Mouse (Mus musculus): ENCODE results near the gene Ank3. TPM values are rescaled to one million over a fixed set of nuclear protein-coding genes. Genes with fewer than 3 reads are reported as not detected.

The Ank3 gene
- polyA plus RNA-seq, 1 experiment = 13.9 TPM

DNA sequence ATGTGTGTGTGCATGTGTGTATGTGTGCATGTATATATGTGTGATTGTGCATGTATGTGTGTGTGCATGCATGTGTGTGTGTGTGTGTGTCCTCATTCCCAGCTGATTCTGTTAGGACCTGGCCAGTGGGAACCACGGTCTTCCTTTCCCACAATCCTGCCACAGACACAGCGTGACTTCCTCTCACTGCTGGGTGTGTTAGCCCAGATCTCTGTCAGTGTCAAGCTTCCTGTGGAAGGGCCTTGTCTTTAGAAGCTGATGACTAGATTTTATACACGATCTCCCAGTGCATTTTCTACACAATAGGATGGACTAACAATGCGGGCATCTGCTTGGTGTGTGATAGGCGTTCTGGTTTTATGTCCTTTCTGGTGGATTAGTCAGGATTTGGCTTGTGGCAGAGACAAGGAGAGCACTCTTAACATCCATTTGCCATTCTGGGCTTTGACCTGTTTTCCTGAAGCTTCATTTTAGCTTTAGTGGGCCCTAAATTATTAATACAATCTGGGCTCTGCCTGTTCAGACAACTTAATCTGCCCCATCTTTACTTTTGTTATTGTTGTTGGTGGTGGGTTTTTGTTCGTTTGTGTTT is 322.4 kb downstream of the Ank3 start:
- DNase-seq (ENCODE audit: low read depth) = no peak

DNA sequence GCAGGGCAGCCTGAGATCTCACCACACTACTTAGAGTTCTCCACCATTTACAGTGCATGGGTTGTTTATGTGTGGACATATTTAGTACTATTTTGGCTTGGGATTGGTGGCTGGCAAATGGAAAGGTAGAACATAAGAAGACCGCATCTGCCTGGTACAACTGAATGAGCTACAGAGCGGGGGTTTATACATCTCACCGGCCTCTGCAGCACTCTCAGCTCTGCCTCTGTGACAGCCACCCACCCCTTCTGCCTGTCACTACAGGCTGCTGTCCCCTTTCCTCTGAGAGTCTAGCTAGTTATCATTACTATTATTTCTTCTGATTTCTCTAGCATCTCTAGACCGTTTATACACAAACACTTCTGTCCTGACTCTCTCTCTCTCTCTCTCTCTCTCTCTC is 325.6 kb downstream of the Ank3 start:
- no peak for DNase-seq (ENCODE audit: low read depth)

DNA sequence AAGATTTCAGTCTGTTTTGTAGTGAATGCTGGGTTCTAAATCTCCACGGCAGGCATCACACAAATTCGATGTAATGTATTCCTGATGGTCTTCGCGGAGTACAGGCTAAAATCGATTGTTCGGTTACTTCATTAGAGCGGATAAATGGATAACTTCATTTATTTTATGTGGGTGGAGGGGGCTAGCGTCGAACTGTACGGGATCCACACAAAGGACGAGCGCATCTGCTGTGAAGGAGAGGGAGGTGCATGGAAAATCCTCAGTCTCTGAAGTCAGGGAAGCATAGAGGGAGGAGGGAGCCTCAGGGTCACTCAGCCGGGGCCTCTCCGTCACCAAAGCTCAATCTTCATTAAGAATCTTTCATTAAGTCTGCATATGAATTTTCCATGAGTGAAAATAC is 326.5 kb downstream of the Ank3 start:
- DNase-seq (ENCODE audit: low read depth) = no peak

DNA sequence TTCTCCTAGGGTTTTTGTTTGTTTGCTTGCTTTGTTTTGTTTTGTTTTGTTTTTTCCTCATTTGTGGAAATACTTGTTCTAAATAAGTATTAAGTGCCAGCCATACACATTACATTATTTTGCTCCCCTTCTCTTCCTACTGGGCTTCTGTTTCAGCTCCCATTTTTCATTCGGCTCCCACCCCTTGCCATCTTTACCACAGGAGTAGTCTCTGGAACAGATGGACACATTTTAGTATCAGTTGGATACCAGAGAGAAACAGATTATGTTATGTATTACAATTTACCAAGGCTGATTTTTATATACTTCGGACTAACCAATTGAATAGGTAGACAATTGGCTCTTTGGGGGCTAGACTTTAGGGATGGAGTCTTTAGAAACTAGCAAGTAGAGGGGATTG is 327.7 kb downstream of the Ank3 start:
- DNase-seq (ENCODE audit: low read depth) = no peak

DNA sequence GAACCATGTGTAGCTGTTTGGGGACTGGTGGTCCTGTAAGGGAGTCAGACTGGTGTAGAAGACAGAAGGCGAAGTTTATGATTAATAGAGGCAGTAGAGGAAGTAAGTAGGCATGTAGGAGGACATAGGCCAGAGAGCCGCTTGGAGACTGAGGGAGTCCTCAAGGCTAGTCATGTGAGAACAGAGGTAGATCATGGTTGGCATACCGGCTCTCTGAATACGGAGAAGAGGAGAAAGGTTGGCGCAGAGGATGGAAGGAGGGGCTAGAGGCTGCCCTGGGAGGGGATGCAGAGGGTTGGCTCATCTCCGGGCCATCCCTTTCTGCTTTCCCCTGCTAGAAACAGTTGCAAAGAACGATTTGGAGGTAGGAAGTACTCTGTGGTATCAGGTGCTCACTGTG is 328.2 kb downstream of the Ank3 start:
- DNase-seq (ENCODE audit: low read depth) = no peak

DNA sequence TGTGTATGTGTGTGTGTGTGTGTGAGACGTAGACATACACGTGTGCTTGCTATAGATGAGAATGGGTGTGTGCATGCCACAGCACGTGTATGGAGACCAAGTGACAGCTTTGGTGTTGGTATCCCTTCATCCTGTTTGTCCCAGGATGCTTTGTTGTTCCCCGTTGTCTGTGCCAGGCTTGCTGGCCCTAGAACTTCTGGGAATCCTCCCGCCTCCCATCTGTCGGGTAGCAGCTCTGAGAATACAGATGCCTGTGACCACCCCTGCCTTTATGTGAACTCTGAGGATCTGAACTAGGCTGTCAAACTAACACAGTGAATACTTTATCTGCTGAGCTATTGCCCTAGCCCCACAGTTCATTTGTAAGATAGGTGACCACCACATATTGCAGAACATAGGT is 330.3 kb downstream of the Ank3 start:
- no peak for DNase-seq (ENCODE audit: low read depth)

DNA sequence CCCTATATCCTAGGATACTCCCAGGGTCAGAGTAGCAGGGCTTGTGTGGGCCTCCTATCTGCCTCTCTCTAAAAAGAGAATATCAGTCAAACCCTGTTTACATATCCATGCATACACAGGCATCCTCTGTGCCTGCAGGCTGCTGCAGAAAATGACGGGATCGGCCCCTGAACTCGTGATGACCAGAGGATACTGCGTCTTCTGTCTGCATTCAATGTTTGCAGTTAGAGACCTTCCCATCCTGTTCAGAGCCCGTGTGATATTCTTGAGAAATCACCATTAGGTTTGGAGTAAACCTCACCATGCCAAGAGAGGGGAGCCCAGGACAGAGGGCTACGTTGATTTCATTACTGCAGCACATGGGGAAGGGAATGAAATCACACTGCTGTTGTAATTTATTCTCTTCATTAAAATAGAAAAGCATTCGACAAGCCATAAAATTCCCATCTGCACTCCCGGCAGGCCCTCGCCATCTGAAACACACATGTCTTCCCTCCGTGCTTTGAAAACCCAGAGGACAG is 331.8 kb downstream of the Ank3 start:
- DNase-seq (ENCODE audit: low read depth) = no peak

DNA sequence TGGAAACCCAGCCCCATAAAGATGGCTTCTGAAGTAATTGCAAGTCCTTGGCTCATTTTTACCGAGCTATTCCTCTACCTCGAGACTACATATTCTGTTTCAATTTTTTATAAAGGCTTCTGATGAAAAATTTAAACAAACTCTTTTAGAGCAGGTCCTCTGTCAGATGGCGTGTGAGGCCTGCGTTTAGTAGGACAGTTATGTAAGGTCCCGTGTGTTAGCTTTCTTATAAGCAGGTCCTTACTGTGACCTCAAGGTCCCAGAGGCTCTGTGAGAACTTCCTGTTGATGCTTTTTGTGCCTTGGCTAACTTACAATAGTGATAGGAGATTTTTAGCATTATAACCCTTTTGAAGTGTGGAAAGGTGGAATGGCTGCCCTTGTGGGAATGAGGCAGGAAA is 332.8 kb downstream of the Ank3 start:
- no peak for DNase-seq (ENCODE audit: low read depth)

DNA sequence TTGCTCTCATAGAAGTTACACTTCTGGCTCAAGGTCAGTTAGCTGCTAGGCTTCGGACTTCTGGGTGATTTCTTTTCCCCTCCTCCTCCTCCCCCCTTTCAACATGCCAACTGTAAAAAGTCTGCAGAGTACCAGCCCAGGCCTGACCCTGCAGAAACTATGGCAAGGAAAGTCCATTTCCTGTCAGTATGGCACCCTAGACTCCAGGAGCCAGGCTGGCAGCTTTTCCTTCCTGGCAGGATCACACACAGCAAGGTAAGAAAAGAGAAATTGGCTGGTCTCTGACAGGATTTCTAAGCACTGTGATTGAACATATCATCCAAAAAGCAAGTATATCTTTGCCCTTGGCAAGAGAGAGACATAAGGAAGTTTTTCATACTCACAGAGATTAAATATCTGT is 333.3 kb downstream of the Ank3 start:
- DNase-seq (ENCODE audit: low read depth) = no peak

DNA sequence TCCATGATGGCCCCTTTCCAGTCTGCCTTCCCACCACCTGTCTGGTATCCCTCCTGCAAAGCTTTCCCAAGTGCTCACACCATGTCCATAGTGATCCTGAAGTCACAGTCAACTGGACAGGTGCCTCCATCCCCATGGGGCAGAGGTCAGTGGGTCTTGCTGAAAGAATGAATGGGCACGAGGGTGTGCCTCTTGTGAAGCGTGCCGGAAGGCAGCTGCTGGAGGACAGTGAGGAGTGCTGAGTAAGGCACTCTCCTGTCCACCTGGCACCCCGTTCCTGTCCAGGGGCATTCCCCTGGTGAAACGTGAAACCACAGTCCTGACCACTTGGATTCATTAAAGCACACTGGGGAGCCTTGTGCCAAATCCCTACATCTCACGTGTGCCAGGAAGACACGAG is 337.7 kb downstream of the Ank3 start:
- no peak for DNase-seq (ENCODE audit: low read depth)

DNA sequence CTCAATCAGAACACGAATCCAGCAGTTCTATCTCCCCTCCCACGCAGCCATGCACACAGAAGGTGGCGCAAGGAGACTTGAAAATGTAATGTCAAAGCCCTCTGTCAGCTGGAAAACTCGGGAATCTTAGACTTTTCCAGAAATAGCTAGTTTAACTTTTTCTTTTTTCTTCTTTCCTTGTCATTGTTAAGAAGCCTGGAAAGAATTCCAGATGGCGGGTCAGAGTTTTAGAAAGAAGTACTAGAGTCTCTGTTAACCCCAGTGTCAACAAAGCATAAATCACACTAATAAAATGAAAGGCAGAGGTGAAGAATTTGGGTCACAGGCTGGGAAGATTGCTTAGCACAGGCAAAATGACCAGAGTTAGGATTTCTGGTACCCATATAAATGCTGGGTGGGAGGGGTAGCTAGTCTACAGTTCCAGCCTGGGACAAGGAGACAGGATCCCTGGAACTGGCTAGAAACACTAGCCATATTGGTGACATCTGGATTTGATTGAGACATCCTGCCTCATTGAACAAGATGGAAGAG is 340.2 kb downstream of the Ank3 start:
- peak; percentile 50 for DNase-seq (ENCODE audit: low read depth)

DNA sequence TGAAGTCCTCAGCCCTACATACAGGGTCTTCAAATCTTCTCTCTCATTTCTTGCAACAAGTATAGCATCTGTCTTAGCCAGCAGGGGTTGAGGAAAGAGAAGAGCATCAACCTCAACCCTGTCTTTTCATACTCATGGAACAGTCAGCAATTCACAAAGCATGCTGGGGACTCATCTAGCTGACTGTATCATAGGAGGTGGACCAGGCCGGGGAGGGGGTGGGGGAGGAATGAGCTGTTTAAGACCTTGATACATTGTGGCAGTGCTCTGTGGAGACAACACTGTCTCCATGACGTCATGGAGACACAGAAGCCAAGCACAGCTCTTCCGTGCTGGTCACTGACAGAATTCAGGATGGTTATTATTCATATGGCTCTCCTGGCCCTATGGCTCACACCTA is 344.0 kb downstream of the Ank3 start:
- no peak for DNase-seq (ENCODE audit: low read depth)

DNA sequence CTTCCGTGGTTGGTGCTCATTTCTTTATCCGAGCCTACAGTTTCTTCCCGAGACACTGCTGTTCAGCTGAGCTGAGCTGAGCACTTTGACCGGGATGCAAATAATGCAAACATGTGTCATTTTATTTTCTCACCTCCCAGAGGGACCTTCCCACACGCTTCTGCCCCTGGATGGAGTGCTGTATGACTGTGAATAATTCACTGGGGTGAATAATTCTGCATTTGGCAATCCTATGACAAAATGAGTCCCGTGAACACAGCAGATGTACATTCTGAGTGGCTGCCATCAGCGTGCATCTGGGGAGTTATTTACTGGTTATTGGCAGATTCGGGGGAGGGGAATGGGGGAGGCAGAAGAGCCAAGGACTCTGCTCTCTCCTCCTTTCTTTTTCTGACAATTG is 345.6 kb downstream of the Ank3 start:
- no peak for DNase-seq (ENCODE audit: low read depth)

DNA sequence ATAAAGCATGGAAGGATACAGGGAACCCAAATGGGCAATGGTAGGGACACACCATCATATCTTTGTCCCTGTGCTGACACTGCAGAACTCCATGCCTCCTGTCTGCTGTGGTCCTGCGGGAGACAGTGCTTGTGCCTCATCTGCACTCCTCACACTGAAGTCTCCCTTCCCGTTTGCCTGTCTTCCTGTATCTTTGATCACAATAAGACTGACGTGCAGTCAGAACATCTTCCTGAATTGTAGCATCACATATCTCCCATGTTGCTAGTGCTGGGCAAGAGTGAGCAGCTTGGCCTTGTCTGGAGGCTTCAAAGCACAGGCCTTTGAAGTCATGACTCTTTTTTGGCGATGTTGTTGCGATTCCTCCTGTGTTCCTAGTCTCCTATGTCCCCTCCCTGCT is 346.3 kb downstream of the Ank3 start:
- no peak for DNase-seq (ENCODE audit: low read depth)

DNA sequence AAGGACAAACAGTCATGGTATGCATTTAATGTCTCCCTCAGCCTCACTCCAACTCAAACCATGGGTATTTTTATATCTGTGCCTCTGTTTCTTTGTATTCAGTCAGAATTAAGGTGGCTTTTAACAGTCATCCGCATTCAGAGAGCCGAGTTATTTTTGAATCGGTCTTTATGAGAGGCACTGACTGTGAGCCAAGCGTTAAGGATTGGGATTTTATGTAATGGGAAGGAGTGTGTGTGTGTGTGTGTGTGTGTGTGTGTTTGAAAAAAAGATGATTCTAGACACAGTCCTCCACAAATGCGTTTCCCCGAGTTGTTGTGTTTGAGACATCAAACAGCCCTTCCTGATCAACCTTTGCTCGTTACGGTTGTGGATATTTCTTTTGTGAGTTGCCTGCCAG is 347.7 kb downstream of the Ank3 start:
- no peak for DNase-seq (ENCODE audit: low read depth)

DNA sequence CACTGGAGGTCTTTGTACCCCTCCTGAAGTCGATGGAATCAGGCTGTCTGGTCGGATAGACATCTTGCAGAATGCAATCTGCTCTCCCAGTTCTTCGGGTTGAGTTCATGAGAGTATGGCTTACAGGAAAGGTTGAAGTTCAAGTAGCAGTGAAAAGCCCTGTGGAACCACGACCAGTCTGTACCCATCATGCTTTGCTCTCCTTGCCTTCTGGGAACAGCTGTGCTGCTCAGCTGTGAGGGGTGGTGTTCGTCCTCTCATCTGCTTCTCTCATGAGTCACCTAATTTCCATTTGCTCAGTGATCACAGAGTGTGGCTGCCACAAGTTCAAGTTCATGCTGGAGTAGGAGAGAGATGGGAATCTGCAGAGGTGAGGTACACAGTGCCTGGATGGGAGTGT is 348.2 kb downstream of the Ank3 start:
- no peak for DNase-seq (ENCODE audit: low read depth)

DNA sequence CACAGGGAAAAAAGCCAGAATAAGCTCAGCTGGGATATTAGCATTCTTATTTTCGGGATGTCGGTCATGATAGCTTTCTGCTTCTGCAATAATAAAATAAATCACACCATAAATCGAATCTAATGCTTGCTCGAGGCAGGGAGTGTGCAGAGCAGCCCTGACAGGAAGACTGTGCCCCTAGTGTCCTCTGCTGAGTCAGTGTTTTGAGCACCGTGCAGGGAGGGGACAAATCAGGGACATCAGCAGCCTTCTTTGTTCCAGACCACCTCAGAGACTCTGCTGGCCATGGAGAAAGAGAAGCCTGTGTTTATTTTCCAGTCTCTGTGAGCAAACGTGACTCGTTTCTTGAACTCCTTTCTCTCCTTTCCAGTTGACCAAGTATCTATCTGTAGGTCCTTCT is 352.8 kb downstream of the Ank3 start:
- DNase-seq (ENCODE audit: low read depth) = no peak

DNA sequence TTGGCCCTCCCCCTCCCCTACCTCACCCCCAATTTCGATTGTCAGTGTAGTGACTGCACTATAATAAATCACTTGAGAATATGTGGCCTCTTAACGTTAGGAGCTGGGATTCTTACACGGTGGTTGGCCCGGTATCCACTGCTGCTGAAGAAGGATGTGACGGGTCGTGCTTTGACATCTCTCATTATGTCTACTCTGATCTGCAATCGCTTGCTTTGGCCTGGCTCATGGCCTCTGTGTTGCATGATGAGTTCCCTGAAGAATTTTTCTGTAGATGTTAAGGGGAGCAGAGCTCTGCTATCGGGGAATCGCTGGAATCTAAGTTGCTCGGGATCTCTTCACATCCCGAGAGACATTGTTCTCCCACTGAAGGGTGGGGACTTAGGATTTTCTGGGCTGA is 354.9 kb downstream of the Ank3 start:
- no peak for DNase-seq (ENCODE audit: low read depth)

DNA sequence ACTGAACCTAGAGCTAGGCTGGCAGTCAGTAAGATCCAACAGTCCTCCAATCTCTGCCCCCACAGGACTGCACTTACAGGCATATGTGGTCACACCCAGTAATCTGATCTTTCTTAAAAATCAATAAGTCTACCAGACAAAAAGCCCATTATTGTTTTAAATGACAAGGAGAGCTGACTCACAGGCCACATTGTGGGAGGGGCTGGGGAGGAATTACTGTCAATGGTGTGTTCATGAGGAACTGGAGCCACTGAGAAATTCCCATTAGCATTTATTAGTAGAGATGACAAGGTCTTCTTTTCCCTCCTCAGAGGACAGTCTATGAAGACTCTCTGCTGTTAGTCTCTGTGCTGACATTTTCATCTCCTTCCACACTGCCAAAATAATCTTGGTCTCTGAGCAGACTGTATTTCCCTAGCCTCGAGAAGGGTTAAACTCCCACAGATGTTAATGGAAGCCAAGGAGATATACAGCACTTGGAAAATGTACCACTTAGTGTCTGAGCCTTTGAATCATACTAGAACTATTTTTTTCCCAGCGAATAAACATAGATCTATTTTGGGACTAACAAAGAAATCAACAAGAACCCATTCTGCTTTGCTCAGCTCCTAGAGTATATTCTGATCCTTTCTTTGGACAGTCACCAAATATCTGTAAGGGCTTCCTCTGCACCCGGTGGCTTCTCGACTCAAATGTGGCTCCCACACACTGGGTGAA is 358.5 kb downstream of the Ank3 start:
- no peak for DNase-seq (ENCODE audit: low read depth)

DNA sequence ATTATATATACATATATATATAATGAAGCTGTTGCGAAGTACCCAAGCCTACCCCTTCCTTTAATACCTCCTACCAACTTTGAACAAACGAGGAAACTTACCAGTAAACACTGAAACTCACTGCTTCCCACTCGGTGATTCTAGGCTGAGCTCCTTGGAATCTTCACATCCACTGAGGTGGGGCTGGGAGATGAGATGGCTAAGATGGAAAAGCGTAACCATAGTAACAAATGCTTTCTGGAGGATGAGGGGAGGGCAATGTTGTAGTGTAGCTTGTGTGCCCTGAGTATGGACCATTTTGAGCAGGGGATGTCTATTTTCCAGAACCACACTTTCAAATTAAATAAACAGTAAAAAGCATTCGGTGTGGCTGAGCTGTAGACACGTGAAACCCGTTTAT is 364.4 kb downstream of the Ank3 start:
- no peak for DNase-seq (ENCODE audit: low read depth)

DNA sequence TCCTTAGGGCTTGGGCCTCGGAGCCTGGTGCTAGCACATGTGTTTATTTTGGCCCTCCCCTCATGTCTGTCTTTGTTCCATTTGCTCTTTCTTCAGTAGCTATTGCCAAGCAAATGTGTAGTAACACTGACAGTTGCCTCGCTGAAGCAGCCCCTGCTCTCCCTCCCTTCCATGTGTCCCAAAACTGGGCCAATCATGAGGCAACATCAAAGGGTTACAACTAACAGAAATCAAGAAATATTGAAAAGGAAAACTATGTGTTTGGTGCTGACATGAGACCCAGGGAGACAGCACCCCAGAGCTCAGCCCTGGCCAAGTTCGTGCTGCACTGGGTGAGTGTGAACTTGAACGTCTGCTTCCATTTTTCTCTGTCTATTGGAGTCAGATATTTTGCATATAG is 365.8 kb downstream of the Ank3 start:
- DNase-seq (ENCODE audit: low read depth) = no peak

DNA sequence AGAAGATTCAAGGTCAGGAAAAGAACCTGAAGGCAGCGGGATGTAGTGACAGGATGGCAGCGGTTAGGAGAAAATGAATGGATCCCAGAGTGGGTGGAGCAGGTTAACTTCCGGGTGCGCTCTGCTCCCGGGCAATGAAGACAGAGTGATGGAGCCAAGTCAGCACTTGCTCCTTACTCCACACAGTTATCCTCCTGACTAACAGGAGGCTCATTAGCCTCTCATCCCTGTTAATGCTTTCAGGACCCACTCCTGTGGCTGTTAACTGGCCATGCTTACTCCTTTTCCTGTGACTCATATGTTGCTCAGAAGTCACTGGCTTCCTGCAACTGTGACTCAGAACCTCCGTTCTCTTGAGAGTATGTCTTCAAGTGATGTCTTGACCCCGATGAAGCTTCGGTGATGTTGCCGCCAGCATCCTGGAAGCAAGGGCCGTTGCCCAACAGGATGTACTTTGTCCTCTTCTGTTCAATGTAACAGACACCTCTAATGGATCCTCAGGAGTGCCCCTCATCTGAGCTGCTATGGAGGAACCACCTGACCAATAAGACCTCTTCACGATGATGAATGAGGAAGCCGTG is 378.6 kb downstream of the Ank3 start:
- DNase-seq (ENCODE audit: low read depth) = no peak

DNA sequence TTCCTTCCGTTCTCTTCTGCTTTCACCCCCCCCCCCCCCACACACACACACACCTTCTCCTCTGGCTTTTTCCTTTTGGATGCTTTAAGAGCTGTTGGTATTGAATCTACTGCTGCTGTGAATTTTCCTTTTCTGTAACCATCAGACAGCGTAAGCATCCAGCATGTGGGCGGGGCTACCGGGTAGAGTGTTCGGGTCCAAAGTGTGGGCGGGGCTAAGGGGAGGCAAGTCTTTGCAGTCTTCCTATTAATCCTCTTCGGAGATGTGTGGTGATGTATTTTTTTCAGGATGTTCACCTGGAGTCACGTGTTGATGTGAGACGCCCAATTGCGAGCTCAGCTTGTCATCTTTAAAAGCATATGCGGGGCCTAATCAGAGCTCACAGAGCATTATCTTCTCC is 379.2 kb downstream of the Ank3 start:
- no peak for DNase-seq (ENCODE audit: low read depth)
